Mouse (Mus musculus) neural tube, embryonic 14.5 days (tissue): Measurements from ENCODE around the gene 2900026A02Rik. TPM values are rescaled to one million over a fixed set of nuclear protein-coding genes. Genes with fewer than 3 reads are reported as not detected.
A peak's percentile ranks its signal among the peaks of the same experiment; 100 is the strongest.

ENCODE experiments used
- ATAC-seq: fragments of 200-750 bp; cut with Nextera tagmentation; 2 replicates; pipeline ENCODE4 v1.8.0; 2017; ENCODE audit warnings: low read depth, mild to moderate bottlenecking, moderate TSS enrichment, moderate library complexity
- H3K27ac ChIP-seq: fragments of 300-500 bp; sonication (generic); 2 replicates; pipeline ENCODE4 v1.5.1; 2014; ENCODE audit warnings: low read depth, mild to moderate bottlenecking, control low read depth, low read length, moderate library complexity, mixed read lengths
- H3K27me3 ChIP-seq: fragments of 300-500 bp; sonication (generic); 2 replicates; pipeline ENCODE4 v1.6.1; 2014; ENCODE audit warnings: low read length; ENCODE audit not compliant: control insufficient read depth, insufficient read depth
- H3K36me3 ChIP-seq: fragments of 300-500 bp; sonication (generic); 2 replicates; pipeline ENCODE4 v1.6.1; 2014; ENCODE audit warnings: low read length, mixed read lengths; ENCODE audit not compliant: control insufficient read depth, insufficient read depth
- H3K4me1 ChIP-seq: fragments of 300-500 bp; sonication (generic); 2 replicates; pipeline ENCODE4 v1.6.1; 2014; ENCODE audit warnings: low read length; ENCODE audit not compliant: control insufficient read depth, insufficient read depth
- H3K4me2 ChIP-seq: fragments of 300-500 bp; sonication (generic); 2 replicates; pipeline ENCODE4 v1.6.1; 2014; ENCODE audit warnings: mild to moderate bottlenecking, low read depth, low read length, control low read depth
- H3K4me3 ChIP-seq: fragments of 300-500 bp; sonication (generic); 2 replicates; pipeline ENCODE4 v1.5.1; 2014; ENCODE audit warnings: low read depth, low read length, control low read depth, mixed read lengths
- H3K9ac ChIP-seq: fragments of 300-500 bp; sonication (generic); replicated peaks from 2 replicates; pipeline ENCODE4 v1.6.1; 2014; ENCODE audit warnings: low read depth, mild to moderate bottlenecking, control low read depth, low read length, mixed read lengths
- H3K9me3 ChIP-seq: fragments of 300-500 bp; sonication (generic); 2 replicates; pipeline ENCODE4 v1.6.1; 2016; ENCODE audit warnings: low read length; ENCODE audit not compliant: control insufficient read depth
- WGBS: fragments of 180-500 bp; shearing (Covaris S2); extraction: QIAGEN DNeasy Blood & Tissue Kit; methylation state at CpG from one replicate; pipeline ENCODE4 v1.1.7; 2014; 5-methylcytosine and 5-hydroxymethylcytosine counted together
- polyA plus RNA-seq: library from polyadenylated mRNA; unstranded; fragments of >200 nt; fragmentation: Nextera tagmentation; extraction: Ambion mirVana; gene quantifications from 2 replicates; pipeline ENCODE4 v1.2.1, GENCODE M21; 2014

2900026A02Rik gene
- polyA plus RNA-seq, 1 experiment from 2014 or later, result 2.1 TPM

DNA sequence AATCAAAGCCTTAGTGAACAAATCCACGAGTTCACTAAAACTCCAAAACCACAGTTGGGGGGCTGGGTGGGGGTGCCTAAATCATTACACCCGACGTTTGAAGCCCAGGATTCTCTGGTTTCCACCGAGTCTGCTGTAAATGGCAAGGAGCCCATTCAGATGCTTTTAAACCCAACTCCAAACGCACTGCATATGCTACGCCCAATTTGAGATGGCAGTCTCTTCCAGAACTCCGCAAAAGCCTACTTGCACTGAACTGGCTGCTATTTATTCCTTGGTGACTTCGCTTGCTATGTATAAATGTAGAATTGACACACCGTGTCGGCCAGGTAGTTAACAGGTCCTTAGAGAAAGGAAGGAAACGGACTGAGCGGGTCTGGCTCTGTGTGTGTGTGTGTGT lies 25.6 kb downstream of the 2900026A02Rik start:
- Histone ChIP-seq H3K4me3 (no peak overlapping the region), H3K27me3 (no peaks in the 10 kb centered on the region), H3K9ac (no peak overlapping the region), H3K27ac (no peak overlapping the region), H3K4me2 (no peak overlapping the region), H3K9me3 (no peaks in the 10 kb centered on the region), H3K36me3 (no peaks in the 10 kb centered on the region), H3K4me1 (0 out of 2 replicates have a peak, but pooled peaks cover 2% of the 10 kb centered on the region)
- WGBS, result 79% methylated on average over 12 of the region's 12 CpGs
- ATAC-seq, result no peak

DNA sequence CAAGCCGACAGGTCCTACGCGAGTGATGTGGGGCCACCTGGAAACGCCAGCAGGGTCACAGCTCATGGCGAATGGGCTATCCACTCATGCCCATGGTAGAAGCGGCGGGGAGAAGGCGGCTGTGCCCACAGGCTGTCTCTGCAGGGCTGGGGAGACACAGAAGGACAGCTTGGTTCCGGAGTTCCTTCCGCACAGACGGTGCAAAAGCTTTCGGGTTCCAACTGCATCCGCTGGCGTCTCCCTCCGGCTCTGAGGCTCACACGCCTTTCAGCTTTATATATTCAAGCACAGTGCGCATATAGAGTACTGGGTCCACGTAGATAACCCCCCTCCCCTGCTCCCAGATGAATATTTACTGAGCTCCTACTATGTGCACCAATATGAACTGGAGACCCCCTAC lies 27.3 kb downstream of the 2900026A02Rik start:
- Histone ChIP-seq H3K9ac (no peak overlapping the region), H3K27me3 (no peaks in the 10 kb centered on the region), H3K36me3 (no peaks in the 10 kb centered on the region), H3K4me1 (0 out of 2 replicates have a peak, but pooled peaks cover 2% of the 10 kb centered on the region), H3K9me3 (no peaks in the 10 kb centered on the region), H3K27ac (no peak overlapping the region), H3K4me2 (no peak overlapping the region), H3K4me3 (no peak overlapping the region)
- ATAC-seq, result no peak
- WGBS, result 94% methylated on average over 18 of the region's 18 CpGs

DNA sequence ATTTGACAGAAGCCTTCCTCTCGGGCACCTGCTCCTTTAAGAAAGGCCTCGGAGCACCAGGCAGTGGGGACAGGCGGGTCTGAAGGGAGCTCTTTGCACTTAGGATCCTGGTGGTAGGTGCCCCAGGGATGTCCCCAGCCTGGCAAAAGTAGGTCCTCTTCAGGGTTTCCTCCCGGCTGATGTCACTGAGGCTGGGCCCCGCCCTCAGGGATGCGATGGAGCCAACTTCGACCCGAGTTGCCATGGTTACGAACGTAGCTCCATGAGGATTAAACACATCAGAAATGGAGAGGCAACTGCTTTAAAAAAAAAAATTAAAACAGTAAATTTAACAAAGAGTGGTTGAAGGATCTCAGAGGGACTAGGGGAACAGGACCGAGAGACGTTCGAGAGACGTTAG lies 29.1 kb downstream of the 2900026A02Rik start:
- WGBS, result 67% methylated on average over 14 of the region's 14 CpGs
- Histone ChIP-seq H3K4me2 (no peak overlapping the region), H3K27ac (no peak overlapping the region), H3K4me3 (no peak overlapping the region), H3K9ac (no peak overlapping the region), H3K4me1 (0 out of 2 replicates have a peak, but pooled peaks cover 2% of the 10 kb centered on the region), H3K36me3 (no peaks in the 10 kb centered on the region), H3K27me3 (no peaks in the 10 kb centered on the region), H3K9me3 (no peaks in the 10 kb centered on the region)
- no peak for ATAC-seq

DNA sequence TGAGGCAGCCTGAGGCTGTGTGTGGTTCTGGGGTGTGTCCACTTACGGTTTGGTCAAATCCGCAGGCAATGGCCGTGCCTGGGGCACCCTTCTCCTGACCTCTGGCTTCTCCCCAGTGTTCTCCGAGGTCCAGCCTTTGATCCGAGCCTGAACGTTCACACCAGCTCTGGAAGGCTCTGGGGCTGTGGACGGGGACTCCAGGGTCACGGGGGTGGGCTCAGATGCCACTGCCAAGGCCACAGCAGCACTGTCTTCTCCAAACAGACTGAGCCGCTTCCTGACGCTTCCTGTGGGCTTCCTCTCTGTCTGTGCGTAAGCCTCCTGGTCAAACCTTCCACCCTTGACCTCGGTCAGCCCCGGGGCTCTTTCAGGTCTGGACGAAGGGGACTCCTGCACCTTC lies 30.5 kb downstream of the 2900026A02Rik start:
- Histone ChIP-seq H3K27me3 (no peaks in the 10 kb centered on the region), H3K9me3 (no peaks in the 10 kb centered on the region), H3K4me1 (0 out of 2 replicates have a peak, but pooled peaks cover 2% of the 10 kb centered on the region), H3K4me2 (no peak overlapping the region), H3K36me3 (no peaks in the 10 kb centered on the region), H3K4me3 (no peak overlapping the region), H3K27ac (no peak overlapping the region), H3K9ac (no peak overlapping the region)
- WGBS, result 84% methylated on average over 14 of the region's 14 CpGs
- no peak for ATAC-seq

DNA sequence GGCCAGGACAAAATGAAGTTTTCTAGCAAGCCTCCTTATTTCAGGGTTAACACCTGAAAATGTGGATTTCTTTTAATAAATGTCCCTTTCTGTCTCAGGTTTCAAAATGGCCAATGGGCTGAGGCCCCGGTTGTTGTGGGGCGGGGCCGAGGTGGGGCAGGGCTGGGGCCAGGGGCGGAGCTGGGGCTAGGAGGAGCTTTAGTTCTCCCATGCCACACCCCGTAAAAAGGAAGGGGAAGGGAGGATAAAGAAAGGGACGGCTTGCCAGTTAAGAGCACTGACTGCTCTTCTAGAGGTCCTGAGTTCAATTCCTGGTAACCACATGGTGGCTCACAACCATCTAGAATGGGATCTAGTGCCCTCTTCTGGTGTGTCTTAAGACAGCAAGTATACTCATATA lies 39.6 kb downstream of the 2900026A02Rik start:
- no peak overlapping the region for H3K9ac ChIP-seq
- no peaks in the 10 kb centered on the region for H3K9me3 ChIP-seq
- H3K4me2 ChIP-seq, result no peak overlapping the region
- no peak for ATAC-seq
- H3K4me3 ChIP-seq, result no peak overlapping the region
- no peak overlapping the region for H3K27ac ChIP-seq
- no peaks in the 10 kb centered on the region for H3K36me3 ChIP-seq
- H3K4me1 ChIP-seq, result peaks cover 11% of the 10 kb centered on the region; the same call in 1 of the 2 replicates
- no peaks in the 10 kb centered on the region for H3K27me3 ChIP-seq
- 42% methylated on average over 6 of the region's 6 CpGs for WGBS

DNA sequence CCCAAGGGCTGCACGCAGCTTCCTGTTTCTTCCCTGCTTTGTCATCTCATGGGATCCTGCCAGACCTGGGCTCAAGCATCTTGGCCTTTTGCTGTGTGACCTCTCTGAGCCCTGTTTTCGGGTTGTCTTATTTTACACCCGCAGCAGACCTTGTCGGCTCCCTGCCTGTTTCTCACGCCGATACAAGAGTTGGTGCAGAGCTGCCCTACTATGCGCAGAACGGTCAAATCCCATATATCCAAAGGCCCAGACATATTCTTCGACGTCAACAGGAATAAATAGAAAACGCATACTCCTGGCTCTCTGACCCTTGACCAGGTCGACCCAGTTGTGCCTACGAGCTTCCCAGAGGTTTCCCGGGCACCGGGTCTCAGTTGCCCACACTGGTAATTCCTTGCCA lies 40.3 kb downstream of the 2900026A02Rik start:
- Histone ChIP-seq H3K27me3 (no peaks in the 10 kb centered on the region), H3K9ac (no peak overlapping the region), H3K4me3 (no peak overlapping the region), H3K36me3 (no peaks in the 10 kb centered on the region), H3K4me1 (peaks cover 11% of the 10 kb centered on the region; the same call in 1 of the 2 replicates), H3K27ac (0 out of 2 replicates have a peak overlapping the region, but pooled peaks have one; percentile 57), H3K9me3 (no peaks in the 10 kb centered on the region), H3K4me2 (no peak overlapping the region)
- ATAC-seq, result no peak
- 85% methylated on average over 15 of the region's 15 CpGs for WGBS

DNA sequence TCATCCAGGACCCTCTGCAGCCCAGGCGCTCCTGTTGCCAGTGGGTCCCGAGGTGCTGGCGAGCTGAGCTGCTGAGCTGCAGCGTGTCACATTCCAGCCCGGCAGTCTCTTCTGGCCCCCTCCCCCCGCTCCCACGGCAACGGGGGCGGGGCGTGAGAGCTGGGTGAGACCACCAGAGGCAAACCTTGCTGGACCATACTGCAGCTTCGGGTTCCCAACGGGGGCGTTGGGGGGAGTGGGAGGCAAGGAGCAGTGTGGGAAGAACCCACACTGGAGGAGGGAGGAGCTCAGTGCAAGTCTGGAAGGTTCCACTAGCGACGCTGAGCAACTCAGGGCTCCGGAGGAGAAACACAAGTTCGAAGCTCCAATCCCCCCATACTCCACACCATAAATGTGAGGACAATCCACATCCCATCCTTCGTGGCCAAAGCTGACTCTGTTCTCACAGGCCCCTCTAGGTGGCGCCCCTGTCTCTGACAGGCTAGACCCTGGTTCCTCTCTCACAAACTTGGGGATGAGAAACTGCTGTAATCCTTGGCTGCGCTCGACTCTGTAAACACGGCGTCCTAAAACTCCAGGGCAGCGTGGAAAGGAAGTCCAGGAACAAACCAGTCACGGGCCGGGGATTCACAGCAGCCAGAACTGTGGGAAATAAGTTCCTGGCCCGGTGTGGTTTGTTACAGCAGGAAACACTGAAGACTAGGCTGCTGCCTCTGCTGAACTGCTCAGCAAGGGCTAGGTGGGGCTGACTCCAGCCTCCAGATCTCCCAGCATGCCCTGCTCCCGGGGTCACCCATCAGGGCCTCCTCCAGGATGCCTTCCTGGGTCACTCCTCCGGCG lies 41.0 kb downstream of the 2900026A02Rik start:
- Histone ChIP-seq H3K36me3 (no peaks in the 10 kb centered on the region), H3K27ac (peak overlapping the region; percentile 57), H3K4me1 (peaks cover 11% of the 10 kb centered on the region; the same call in 1 of the 2 replicates), H3K4me2 (peak overlapping the region; percentile 42), H3K27me3 (no peaks in the 10 kb centered on the region), H3K4me3 (peak overlapping the region; percentile 10; the same call in 1 of the 2 replicates), H3K9me3 (no peaks in the 10 kb centered on the region), H3K9ac (peak overlapping the region; percentile 28; the same call in 1 of the 2 replicates)
- peak; percentile 72 for ATAC-seq
- WGBS, result 3% methylated on average over 29 of the region's 30 CpGs

DNA sequence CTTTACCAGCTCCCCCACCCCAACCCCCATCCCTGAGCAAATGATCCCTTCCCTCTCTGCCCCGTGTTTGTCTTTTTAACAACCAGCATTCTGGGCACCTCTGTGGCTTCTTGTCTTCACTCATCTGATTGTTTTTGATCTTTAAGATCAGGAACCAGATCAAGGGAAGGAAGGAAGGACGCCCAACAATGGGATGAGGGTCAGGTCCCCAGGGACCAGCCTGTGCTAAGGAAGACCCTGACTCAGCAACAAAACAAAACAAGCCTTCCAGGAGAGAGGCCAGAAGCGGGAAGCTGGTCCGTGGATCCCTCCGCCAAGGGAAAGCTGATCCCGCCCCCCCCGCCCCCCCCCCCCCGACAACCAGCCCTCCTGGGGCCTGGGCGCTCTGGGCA lies 41.6 kb downstream of the 2900026A02Rik start:
- peak overlapping the region; percentile 28; the same call in 1 of the 2 replicates for H3K9ac ChIP-seq
- peak overlapping the region; percentile 42 for H3K4me2 ChIP-seq
- H3K27ac ChIP-seq, result peak overlapping the region; percentile 34; the same call in 1 of the 2 replicates
- H3K4me1 ChIP-seq, result peaks cover 11% of the 10 kb centered on the region; the same call in 1 of the 2 replicates
- H3K27me3 ChIP-seq, result no peaks in the 10 kb centered on the region
- no peaks in the 10 kb centered on the region for H3K9me3 ChIP-seq
- H3K36me3 ChIP-seq, result no peaks in the 10 kb centered on the region
- ATAC-seq, result peak; percentile 15; the same call in 1 of the 2 replicates
- WGBS, result 10% methylated on average over 6 of the region's 9 CpGs
- peak overlapping the region; percentile 10; the same call in 1 of the 2 replicates for H3K4me3 ChIP-seq

DNA sequence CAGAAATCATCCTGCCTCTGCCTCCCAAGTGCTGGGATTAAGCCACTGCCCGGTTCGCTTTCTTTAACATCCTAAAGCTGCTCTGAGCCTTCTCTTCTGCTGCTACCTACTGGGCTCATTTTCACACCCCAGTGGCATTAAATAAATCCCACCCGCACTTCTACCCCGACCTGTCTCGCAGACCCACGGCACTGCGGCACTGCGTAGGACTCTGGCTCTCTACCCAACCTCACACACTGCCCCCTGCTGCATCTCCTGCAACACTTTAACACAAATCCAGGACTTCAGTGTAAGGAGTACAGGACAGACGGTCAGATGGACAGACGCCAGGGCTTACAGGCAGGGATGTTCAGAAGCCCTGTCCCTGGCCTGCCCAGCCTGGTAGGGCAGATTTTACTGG lies 45.1 kb downstream of the 2900026A02Rik start:
- WGBS, result 90% methylated on average over 10 of the region's 10 CpGs
- no peak overlapping the region for H3K9ac ChIP-seq
- H3K27ac ChIP-seq, result no peak overlapping the region
- H3K36me3 ChIP-seq, result no peaks in the 10 kb centered on the region
- no peak for ATAC-seq
- H3K27me3 ChIP-seq, result no peaks in the 10 kb centered on the region
- H3K4me1 ChIP-seq, result peaks cover 11% of the 10 kb centered on the region; the same call in 1 of the 2 replicates
- H3K4me2 ChIP-seq, result no peak overlapping the region
- H3K4me3 ChIP-seq, result no peak overlapping the region
- no peaks in the 10 kb centered on the region for H3K9me3 ChIP-seq
